Mouse (Mus musculus) bone marrow macrophage, adult 2 months (primary cell): ENCODE data around the gene Mrpl3.

ENCODE experiments used
- CTCF ChIP-seq: IDR thresholded peaks from 2 replicates; pipeline ENCODE4 v1.5.1; 2012; ENCODE audit warnings: low read depth, mild to moderate bottlenecking, low read length, moderate library complexity
- POLR2A ChIP-seq: IDR thresholded peaks from 2 replicates; pipeline ENCODE4 v1.6.1; 2012; ENCODE audit warnings: mild to moderate bottlenecking, low read depth, low read length, borderline replicate concordance

GRCm38 (mm10) chr9:105053812-105054211, 773 bp downstream of the Mrpl3 start:
- TF ChIP-seq CTCF (no peak), POLR2A (no peak)
